Mouse (Mus musculus) G1E (cell line): ENCODE measurements around the gene Plcb4.

Source experiments
- CTCF ChIP-seq: IDR thresholded peaks from 2 replicates; pipeline ENCODE4 v1.5.1; 2012; ENCODE audit warnings: low read depth, low read length, inconsistent platforms, mixed read lengths
- GATA1 ChIP-seq: IDR thresholded peaks from 2 replicates; pipeline ENCODE4 v1.6.1; 2012; ENCODE audit warnings: borderline replicate concordance, low read length, inconsistent platforms, mixed read lengths
- POLR2AphosphoS5 ChIP-seq: IDR thresholded peaks from 2 replicates; pipeline ENCODE4 v1.6.1; 2012; ENCODE audit warnings: low read depth, low read length, inconsistent platforms; ENCODE audit not compliant: insufficient replicate concordance
- TAL1 ChIP-seq: conservative IDR thresholded peaks from 2 replicates; pipeline ENCODE4 v1.6.1; 2012; ENCODE audit warnings: low read depth, low read length, inconsistent platforms, mixed read lengths

- TF ChIP-seq CTCF (no peak), POLR2AphosphoS5 (no peak), TAL1 (no peak), GATA1 (no peak)
These were observed 216.7 kb downstream of the Plcb4 start for GRCm38 (mm10) chr2:135875549-135875948.
